Mouse (Mus musculus): ENCODE measurements at regions not wholly inside any gene's neighbourhood (a gene's known extent, or its start where the extent isn't known, plus 50 kb on each side); places are given as distances from the start of the nearest gene placed in this dataset.

GRCm38 (mm10) chr10:96336271-96336670 lies 199.9 kb downstream of the Gm5426 start:
- TF ChIP-seq CTCF (IDR thresholded peaks at IDR 0.05; ENCODE audit: low read depth): no peak
- no peak for TF ChIP-seq EP300 (optimal IDR thresholded peaks at IDR 0.05)

All from stomach, postnatal 0 days (tissue).